Mouse (Mus musculus): ENCODE results near the gene Pecr.
A peak's percentile ranks its signal among the peaks of the same experiment; 100 is the strongest.
"Not testable (repeated sequence)": the region's sequence is repeated elsewhere in the genome, so short reads cannot be mapped to it uniquely, and the experiment has no call there.

The Pecr gene

GRCm38 (mm10) chr1:72286904-72287303 lies 2.8 kb upstream of the Pecr start:
- DNase-seq: no peak

GRCm38 (mm10) chr1:72284539-72284938 lies 425 bp upstream of the Pecr start:
- DNase-seq: no peak

DNA sequence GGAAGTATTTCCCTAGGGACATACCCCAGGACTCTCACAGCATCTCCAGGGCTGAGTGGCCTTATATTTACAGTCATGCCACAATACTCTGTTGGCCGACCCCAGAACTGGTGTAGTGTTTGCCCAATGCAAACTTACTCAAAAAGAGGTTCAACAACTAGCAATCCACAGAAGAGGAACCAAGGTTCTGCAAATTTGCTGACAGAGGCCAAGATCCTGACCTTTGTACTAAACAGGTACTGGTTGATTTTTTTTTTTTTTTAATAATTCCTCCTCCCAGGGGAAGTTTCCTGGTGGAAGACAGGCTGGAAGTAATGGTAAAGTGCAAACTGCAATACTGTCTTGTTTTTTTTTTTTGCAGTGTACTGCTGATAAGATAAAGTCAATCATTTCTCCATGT lies 1.5 kb downstream of the Pecr start:
- no peak for DNase-seq

- DNase-seq: no peak
Measured at GRCm38 (mm10) chr1:72278085-72278484, 6.0 kb downstream of the Pecr start.

GRCm38 (mm10) chr1:72263099-72263498 lies 21.0 kb downstream of the Pecr start:
- DNase-seq: no peak

DNA sequence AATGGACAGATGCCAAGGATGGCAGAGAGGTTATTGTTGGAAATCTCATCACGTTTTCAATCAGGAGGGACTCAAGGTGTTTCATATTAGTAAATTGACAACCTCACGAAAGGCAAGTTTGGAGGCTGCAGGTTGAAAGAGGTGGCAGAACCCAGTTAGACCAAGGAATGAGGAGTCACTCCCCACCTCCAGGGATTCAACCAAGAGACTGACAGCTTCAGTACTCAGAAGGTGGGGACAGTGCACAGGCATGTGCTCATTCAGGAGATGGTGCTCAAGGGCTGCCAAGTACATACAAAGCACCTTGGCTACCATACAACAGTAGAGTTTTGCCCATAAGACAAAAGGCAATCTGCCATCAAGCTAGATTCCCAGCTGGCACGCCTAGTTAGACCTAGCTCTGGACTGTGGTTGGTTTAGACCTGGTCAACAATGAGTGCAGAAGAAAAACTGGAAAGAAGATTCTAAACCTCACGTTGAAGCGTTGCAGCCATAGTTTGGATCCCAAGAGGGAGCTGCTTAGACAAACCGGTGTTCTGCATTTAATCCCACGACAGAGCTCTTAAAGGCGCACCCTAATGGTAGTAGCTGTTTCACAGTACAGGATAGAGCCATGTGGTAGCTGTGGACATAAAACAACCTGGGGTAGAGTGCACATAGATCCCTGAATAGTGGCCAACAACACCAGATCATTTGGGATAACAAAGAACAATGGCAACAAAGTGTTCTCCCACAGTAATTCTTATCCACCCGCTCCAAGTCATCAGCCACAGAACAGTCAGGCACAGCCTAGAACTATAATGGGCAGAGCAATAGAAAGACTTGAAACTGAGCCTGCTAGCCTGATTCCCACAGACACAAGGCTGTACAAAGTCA lies 27.5 kb downstream of the Pecr start:
- no peak for DNase-seq

DNA sequence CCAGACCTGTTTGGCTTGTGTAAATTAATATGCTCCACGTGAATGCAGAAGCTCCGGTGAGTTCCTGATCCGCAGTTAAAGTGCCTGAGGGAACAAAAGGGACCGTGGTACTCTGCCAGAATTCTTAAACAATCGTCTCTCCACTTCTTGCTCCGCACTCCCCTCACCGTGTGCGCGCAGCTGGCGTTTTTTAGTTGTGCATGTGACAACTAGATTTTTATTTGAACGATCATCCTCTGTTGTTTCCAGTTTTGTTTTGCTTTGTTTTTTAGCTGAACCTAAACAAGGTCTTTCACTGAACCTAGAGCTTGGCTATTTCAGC lies 28.3 kb downstream of the Pecr start:
- no peak for DNase-seq

DNA sequence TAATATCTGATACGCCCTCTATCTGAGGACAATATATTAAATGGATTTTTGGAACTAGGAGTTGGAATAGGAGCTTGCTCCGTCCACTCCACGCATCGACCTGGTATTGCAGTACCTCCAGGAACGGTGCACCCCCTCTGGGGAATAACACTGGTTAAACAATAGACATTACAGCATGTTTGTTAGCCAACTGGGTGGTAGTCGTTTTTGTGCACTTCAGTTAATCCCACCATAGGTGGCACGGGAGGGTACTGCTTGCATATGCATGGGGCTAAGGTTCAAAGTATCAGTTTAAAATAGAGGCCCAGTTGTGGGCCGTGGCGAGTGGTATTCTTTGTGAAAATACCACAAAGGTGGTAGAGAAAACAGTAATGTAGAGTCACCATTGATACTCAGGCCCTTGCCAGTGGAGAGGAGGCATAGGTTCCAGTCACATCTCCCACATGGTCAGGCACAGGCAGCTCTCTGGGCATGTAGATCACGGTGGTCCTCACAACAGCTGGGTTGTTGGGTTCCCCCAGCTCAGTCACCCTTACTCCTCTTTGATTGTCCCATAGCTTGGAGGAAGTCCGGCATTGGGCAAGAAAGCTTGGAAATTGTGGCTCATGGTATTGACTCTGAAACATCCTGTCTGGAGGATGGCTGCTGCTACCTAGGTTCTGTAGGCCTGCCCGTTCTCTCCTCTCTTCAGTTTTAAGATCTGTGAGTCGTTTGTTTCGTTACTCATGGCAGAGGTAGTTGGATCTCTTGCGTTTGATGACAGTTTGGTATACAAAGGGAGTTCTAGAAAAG lies 28.9 kb downstream of the Pecr start:
- peak; percentile 82 for DNase-seq

GRCm38 (mm10) chr1:72254545-72255061 lies 29.5 kb downstream of the Pecr start:
- peak; percentile 90 for DNase-seq

DNA sequence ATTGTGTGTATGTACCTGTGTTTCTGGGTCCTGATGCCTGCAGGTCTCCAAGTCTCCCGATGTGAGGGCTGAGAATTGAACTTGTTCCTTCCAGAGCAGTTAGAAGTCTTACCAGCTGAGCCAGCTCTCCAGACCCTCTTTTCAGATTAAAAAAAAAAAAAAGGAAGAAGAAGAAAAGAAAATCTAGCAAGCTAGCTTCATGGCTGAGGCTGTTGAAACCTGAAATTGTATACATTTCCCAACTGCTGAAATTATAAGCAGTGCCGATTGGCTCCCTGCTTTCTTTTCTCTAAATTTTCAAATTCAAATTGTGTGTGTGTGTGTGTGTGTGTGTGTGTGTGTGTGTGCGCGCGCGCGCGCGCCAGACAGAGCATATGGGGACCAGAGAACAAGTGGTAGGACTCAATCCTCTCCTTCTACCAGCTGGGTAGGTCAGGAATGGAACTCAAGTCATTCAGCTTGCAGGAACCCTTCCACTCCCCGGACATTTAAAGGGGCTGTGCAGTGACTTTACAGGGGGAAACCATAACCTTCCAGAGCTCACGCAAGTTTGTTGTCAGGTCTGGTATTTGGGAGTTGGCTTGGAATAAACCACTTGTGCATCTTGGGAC lies 30.1 kb downstream of the Pecr start:
- no peak for DNase-seq

DNA sequence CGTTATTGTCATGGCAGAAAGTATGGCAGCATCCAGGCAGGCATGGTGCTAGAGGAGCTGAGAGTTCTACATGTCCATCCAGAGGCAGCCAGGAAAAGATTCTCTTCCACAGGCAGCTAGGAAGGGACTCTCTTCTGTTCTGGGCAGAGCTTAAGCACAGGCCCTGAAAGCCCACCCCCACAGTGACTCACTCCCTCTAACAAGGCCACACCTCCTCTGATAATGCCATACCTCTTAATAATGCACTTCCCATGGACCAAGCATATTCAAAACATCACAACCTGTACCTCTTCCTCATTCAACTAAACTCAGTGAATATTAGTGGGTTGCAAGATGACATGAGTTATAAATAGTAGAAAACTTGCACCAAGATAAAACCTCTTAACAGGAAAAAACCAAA lies 32.3 kb downstream of the Pecr start:
- no peak for DNase-seq

GRCm38 (mm10) chr1:72248226-72248737 lies 35.8 kb downstream of the Pecr start:
- DNase-seq: not testable (repeated sequence)

- peak; percentile 51 for DNase-seq
Measured at GRCm38 (mm10) chr1:72244317-72245036, 39.6 kb downstream of the Pecr start.

DNA sequence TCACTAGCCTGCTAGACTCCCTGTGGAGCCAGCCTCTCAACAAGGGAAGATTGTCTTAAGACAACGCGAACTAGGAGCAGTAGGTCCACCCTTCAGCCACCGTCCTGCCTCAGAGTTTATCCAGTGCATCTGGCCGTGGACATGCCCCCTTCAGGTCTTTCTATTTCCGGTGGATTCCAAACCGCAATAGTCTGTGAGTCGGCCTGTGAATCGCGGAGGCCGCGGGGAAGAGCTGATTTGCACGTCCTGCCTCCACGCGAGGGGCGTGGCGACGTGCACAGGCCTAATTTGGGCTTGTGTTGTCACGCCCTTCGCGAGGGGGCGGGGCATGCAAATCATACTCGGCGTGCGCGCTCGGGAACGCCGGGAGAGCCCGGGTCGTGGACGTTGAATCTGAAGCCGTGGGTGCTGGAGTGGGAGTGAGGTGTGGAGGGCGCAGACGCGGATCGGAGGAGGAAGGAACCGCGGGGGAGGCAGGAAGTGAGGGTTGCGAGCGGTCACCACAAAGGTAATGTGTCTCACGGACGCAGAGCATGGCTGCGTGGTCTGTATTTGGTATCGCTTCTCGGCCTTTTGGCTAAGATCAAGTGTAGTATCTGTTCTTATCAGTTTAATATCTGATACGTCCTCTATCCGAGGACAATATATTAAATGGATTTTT lies 40.3 kb downstream of the Pecr start:
- DNase-seq: peak; percentile 97

DNA sequence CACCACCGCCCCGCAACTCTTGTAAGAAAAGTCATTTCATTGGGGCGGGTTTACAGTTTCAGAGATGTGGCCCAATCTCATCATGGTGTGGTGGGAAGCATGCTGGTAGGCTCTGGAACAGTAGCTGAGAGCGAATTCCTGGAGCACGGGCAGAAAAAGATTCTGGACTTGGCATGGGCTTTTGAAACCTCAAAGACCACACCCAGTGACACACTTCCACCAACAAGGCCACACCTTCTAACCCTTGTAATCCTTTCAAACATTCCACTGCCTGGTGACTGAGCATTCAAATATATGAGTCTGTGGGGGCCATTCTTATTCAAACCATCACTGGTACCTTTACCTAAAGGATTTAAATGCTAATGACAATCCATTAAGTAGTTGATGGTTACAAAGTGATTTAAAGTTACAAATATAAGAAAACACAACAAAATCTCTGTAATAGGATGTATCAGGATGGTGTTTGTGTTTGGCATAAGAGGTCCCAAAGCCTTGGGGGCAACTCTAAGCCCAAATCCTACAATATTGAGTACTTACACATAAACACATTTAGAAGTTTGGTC lies 41.5 kb downstream of the Pecr start:
- DNase-seq: no peak

DNA sequence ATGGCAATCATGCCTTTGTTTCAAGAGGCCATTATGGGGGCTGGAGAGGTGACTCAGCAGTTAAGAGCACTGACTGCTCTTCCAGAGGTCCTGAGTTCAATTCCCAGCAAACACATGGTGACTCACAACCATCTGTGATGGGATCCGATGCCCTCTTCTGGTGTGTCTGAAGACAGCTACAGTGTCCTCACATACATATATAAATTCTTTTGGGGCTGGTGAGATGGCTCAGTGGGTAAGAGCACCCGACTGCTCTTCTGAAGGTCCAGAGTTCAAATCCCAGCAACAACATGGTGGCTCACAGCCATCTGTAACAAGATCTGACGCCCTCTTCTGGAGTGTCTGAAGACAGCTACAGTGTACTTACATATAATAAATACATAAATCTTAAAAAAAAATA lies 45.0 kb downstream of the Pecr start:
- DNase-seq: not testable (repeated sequence)

GRCm38 (mm10) chr1:72238016-72238580 lies 46.0 kb downstream of the Pecr start:
- no peak for DNase-seq

DNA sequence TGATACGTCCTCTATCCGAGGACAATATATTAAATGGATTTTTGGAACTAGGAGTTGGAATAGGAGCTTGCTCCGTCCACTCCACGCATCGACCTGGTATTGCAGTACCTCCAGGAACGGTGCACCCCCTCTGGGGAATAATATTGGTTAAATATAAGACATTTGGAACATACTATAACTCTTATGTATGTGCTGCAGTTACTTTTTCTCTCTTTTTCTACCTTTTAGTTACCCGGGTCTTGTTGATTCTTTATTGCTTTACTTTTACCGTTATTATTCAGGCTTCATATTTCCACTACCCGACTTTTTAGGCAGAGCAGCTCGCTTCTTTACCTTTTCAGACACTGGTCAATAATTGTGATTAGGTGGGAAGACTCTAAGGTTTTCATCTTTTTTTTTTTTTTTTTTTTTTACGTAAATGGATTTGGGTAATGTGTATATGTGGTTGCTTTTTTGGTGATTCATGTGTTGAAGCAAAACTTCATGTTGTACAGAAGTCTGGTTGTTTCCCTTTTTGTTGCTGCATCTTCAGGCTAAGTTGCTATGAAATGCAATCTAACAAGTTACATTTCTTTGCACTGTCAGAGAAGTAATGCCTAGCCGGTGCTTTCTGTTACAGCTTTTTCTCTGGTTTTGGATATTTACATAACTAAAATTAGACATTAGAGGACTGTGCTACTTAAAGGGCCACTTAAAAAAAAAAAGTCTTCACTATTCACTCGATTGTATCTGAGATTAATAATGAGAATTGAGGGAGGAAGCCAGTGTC lies 46.9 kb downstream of the Pecr start:
- peak; percentile 72 for DNase-seq

DNA sequence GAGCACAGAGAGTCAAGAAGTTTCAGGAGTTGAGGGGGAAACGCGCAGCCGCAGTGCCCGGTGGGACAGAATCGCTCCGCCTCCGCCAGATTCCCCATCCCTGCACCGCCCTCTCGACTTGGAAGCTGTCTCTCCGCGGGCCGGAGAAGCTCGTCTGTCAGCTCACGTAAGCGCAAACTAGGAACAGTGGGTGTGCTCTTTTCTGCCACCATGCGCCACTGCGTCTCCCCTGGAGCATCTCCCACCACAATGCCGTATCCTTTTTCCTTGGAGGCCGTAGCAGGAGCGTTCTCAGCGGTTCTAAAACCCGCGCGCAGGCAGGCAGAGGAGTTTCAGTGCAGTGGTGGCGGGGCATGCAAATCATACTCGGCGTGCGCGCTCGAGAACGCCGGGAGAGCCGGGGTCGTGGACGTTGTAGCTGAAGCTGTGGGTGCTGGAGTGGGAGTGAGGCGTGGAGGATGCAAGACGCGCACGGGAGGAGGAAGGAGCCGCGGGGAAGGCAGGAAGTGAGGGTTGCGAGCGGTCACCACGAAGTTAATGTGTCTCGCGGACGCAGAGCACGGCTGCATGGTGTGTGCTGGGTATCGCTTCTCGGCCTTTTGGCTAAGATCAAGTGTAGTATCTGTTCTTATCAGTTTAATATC lies 47.6 kb downstream of the Pecr start:
- DNase-seq: peak; percentile 75

DNA sequence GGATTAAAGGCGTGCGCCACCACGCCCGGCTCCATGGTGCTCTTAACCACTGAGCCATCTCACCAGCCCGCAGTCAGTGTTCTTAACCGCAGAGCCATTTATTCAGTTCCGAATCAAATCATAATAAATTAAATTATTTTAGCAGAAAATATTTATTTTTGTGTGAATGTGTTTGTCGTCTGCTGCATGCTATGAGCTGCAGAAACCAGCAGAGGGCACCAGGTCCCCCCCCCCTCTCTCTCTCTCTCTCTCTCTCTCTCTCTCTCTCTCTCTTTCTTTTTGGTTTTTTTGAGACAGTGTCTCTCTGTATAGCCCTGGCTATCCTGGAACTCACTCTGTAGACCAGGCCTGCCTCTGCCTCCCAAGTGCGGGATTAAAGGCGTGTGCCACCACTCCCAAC lies 51.5 kb downstream of the Pecr start:
- not testable (repeated sequence) for DNase-seq
